Mouse (Mus musculus): ENCODE data around the gene C2cd2l. TPM values are rescaled to one million over a fixed set of nuclear protein-coding genes. Genes with fewer than 3 reads are reported as not detected.

Gene C2cd2l
- polyA plus RNA-seq, 1 experiment from 2014 or later, result 11.4 TPM

DNA sequence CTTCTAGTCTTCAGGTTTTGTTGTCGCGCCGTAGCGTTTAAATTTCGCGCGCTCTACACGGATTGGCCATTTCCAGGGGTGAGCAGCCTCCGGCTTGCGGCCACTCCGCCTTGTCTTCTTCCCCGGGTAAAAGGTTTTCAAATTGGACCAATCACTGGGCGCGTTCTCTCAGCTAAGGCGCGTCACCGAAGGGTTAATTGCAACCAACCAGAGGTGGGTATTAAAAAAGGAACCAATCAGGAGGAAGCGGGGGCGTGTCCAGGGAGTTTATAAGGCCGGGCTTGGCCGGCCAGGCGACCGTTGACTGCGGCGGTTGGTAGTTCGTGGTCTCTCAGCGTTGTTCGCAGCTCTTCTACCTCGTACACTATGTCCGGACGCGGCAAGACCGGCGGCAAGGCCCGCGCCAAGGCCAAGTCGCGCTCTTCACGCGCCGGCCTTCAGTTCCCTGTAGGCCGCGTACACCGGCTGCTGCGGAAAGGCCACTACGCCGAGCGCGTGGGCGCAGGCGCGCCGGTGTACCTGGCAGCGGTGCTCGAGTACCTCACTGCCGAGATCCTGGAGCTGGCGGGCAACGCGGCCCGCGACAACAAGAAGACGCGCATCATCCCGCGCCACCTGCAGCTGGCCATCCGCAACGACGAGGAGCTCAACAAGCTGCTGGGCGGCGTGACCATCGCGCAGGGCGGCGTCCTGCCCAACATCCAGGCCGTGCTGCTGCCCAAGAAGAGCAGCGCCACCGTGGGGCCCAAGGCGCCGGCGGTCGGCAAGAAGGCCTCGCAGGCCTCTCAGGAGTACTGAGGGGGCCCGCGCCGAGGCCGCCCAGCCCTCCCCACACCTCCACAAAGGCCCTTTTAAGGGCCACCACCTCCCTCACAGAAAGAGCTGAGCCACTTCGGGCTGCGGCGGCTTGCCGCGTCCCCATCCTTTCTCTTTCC, 14.6 kb upstream of the C2cd2l start, which contains the start of gene H2afx:
H2afx (plus strand) TSS at position 299 of the 935 bp plus-strand sequence.
- no peaks in the 10 kb centered on the region for H3K9me3 ChIP-seq (ENCODE audit: low read length)
- peak within 1 kb of the TSS; percentile 79 for H3K4me2 ChIP-seq (ENCODE audit: low read depth, low read length)
- H3K4me3 ChIP-seq (ENCODE audit: low read depth, low read length), result peak within 1 kb of the TSS; percentile 79
- H3K27me3 ChIP-seq (ENCODE audit: insufficient read depth, low read length), result no peaks in the 10 kb centered on the region
- WGBS (ENCODE audit: insufficient replicate concordance), result under 1% methylated on average over 91 of the region's 91 CpGs
- H3K4me1 ChIP-seq (ENCODE audit: insufficient read depth), result peaks cover 20% of the 10 kb centered on the region
- ATAC-seq (peak; percentile 87), DNase-seq (peak; percentile 98)
- H3K9ac ChIP-seq (replicated peaks), result peak within 1 kb of the TSS; percentile 93
- H3K36me3 ChIP-seq (replicated peaks; ENCODE audit: insufficient read depth, low read length), result peaks cover 68% of the 10 kb centered on the region
- TF ChIP-seq CTCF (IDR thresholded peaks at IDR 0.05; ENCODE audit: low read depth) (peak; percentile 67), EP300 (IDR thresholded peaks at IDR 0.05; ENCODE audit: low read depth) (peak; percentile 86)
- H3K27ac ChIP-seq (ENCODE audit: low read depth), result peak within 1 kb of the TSS; percentile 95

- TF ChIP-seq EP300 (IDR thresholded peaks at IDR 0.05; ENCODE audit: low read depth), result no peak
- no peak for TF ChIP-seq CTCF (IDR thresholded peaks at IDR 0.05; ENCODE audit: low read depth)
- ATAC-seq (no peak), DNase-seq (no peak)
- Histone ChIP-seq H3K27me3 (ENCODE audit: insufficient read depth, low read length) (no peaks in the 10 kb centered on the region), H3K4me3 (ENCODE audit: low read depth, low read length) (peak overlapping the region; percentile 79), H3K9me3 (ENCODE audit: low read length) (no peaks in the 10 kb centered on the region), H3K4me2 (ENCODE audit: low read depth, low read length) (peak overlapping the region; percentile 54), H3K9ac (replicated peaks) (no peak overlapping the region; the same call in 1 of the 2 replicates), H3K36me3 (replicated peaks; ENCODE audit: insufficient read depth, low read length) (peaks cover 54% of the 10 kb centered on the region), H3K27ac (ENCODE audit: low read depth) (peak overlapping the region; percentile 76; the same call in 1 of the 2 replicates), H3K4me1 (ENCODE audit: insufficient read depth) (peaks cover 20% of the 10 kb centered on the region)
- 91% methylated on average over 13 of the region's 13 CpGs for WGBS (ENCODE audit: insufficient replicate concordance)
These were observed 13.0 kb upstream of the C2cd2l start for GRCm38 (mm10) chr9:44332918-44333638.

- 81% methylated on average over 6 of the region's 6 CpGs for WGBS (ENCODE audit: insufficient replicate concordance)
- H3K4me1 ChIP-seq (ENCODE audit: insufficient read depth), result peaks cover 20% of the 10 kb centered on the region
- no peak overlapping the region for H3K9ac ChIP-seq (replicated peaks)
- no peaks in the 10 kb centered on the region for H3K9me3 ChIP-seq (ENCODE audit: low read length)
- peaks cover 38% of the 10 kb centered on the region for H3K36me3 ChIP-seq (replicated peaks; ENCODE audit: insufficient read depth, low read length)
- ATAC-seq (no peak), DNase-seq (no peak)
- H3K27ac ChIP-seq (ENCODE audit: low read depth), result no peak overlapping the region
- no peak overlapping the region for H3K4me2 ChIP-seq (ENCODE audit: low read depth, low read length)
- TF ChIP-seq CTCF (IDR thresholded peaks at IDR 0.05; ENCODE audit: low read depth), result no peak
- no peak for TF ChIP-seq EP300 (IDR thresholded peaks at IDR 0.05; ENCODE audit: low read depth)
- no peak overlapping the region for H3K4me3 ChIP-seq (ENCODE audit: low read depth, low read length)
- no peaks in the 10 kb centered on the region for H3K27me3 ChIP-seq (ENCODE audit: insufficient read depth, low read length)
These were observed 10.7 kb upstream of the C2cd2l start for GRCm38 (mm10) chr9:44330736-44331135.

GRCm38 (mm10) chr9:44327926-44328325, 7.8 kb upstream of the C2cd2l start:
- peak overlapping the region; percentile 87 for H3K4me2 ChIP-seq (ENCODE audit: low read depth, low read length)
- H3K4me1 ChIP-seq (ENCODE audit: insufficient read depth), result peaks cover 12% of the 10 kb centered on the region
- H3K4me3 ChIP-seq (ENCODE audit: low read depth, low read length), result peak overlapping the region; percentile 86; the same call in 1 of the 2 replicates
- ATAC-seq, result no peak
- peaks cover 28% of the 10 kb centered on the region for H3K36me3 ChIP-seq (replicated peaks; ENCODE audit: insufficient read depth, low read length)
- H3K27ac ChIP-seq (ENCODE audit: low read depth), result 0 out of 2 replicates have a peak overlapping the region, but pooled peaks have one; percentile 3
- no peaks in the 10 kb centered on the region for H3K9me3 ChIP-seq (ENCODE audit: low read length)
- WGBS (ENCODE audit: insufficient replicate concordance), result 89% methylated on average over 5 of the region's 5 CpGs
- no peak for TF ChIP-seq EP300 (IDR thresholded peaks at IDR 0.05; ENCODE audit: low read depth)
- TF ChIP-seq CTCF (IDR thresholded peaks at IDR 0.05; ENCODE audit: low read depth), result no peak
- H3K27me3 ChIP-seq (ENCODE audit: insufficient read depth, low read length), result no peaks in the 10 kb centered on the region
- no peak for DNase-seq
- peak overlapping the region; percentile 90; the same call in 1 of the 2 replicates for H3K9ac ChIP-seq (replicated peaks)

GRCm38 (mm10) chr9:44327064-44327711, 7.1 kb upstream of the C2cd2l start:
- no peak for TF ChIP-seq CTCF (IDR thresholded peaks at IDR 0.05; ENCODE audit: low read depth)
- no peak for TF ChIP-seq EP300 (IDR thresholded peaks at IDR 0.05; ENCODE audit: low read depth)
- no peaks in the 10 kb centered on the region for H3K9me3 ChIP-seq (ENCODE audit: low read length)
- peak overlapping the region; percentile 86 for H3K4me3 ChIP-seq (ENCODE audit: low read depth, low read length)
- 1% methylated on average over 22 of the region's 22 CpGs for WGBS (ENCODE audit: insufficient replicate concordance)
- peak overlapping the region; percentile 93 for H3K27ac ChIP-seq (ENCODE audit: low read depth)
- no peaks in the 10 kb centered on the region for H3K27me3 ChIP-seq (ENCODE audit: insufficient read depth, low read length)
- peaks cover 21% of the 10 kb centered on the region for H3K36me3 ChIP-seq (replicated peaks; ENCODE audit: insufficient read depth, low read length)
- peaks cover 12% of the 10 kb centered on the region for H3K4me1 ChIP-seq (ENCODE audit: insufficient read depth)
- ATAC-seq (no peak), DNase-seq (peak; percentile 37)
- peak overlapping the region; percentile 87 for H3K4me2 ChIP-seq (ENCODE audit: low read depth, low read length)
- peak overlapping the region; percentile 90 for H3K9ac ChIP-seq (replicated peaks)
